Mouse (Mus musculus): Measurements from ENCODE around the gene 4931408C20Rik. TPM values are rescaled to one million over a fixed set of nuclear protein-coding genes. Genes with fewer than 3 reads are reported as not detected.

4931408C20Rik gene
- not detected for polyA plus RNA-seq (2012; fragmentation: generic; extraction: Trizol)

- TF ChIP-seq E2F4 (IDR thresholded peaks at IDR 0.05; ENCODE audit: insufficient read depth) (no peak), REST (IDR thresholded peaks at IDR 0.05; ENCODE audit: insufficient read depth, insufficient read length) (no peak), MYOD1 (IDR thresholded peaks at IDR 0.05; ENCODE audit: control insufficient read depth in 1 of 3, insufficient read length in 2 of 3, low read depth in 2 of 3) (no peak), POLR2AphosphoS2 (IDR thresholded peaks at IDR 0.05; ENCODE audit: insufficient read length, low read depth) (no peak), MAX (IDR thresholded peaks at IDR 0.05; ENCODE audit: low read depth) (no peak), SRF (IDR thresholded peaks at IDR 0.05; ENCODE audit: control insufficient read depth, insufficient read length, low read depth) (no peak), POLR2A (IDR thresholded peaks at IDR 0.05; ENCODE audit: insufficient read length, low read depth) (no peak), TCF3 (IDR thresholded peaks at IDR 0.05; ENCODE audit: insufficient read length, low read depth) (no peak), USF1 (IDR thresholded peaks at IDR 0.05; ENCODE audit: low read depth) (no peak)
- Histone ChIP-seq H3ac (ENCODE audit: control insufficient read depth, insufficient read length) (no peak within 1 kb of the TSS), H3K79me2 (ENCODE audit: control insufficient read depth, insufficient read depth) (no peaks in the 10 kb centered on the region), H3K36me3 (ENCODE audit: control insufficient read depth, insufficient read depth) (no peaks in the 10 kb centered on the region), H3K27me3 (ENCODE audit: control insufficient read depth, insufficient read depth, insufficient read length) (no peaks in the 10 kb centered on the region), H3K4me2 (ENCODE audit: low read depth) (no peak within 1 kb of the TSS), H3K4me3 (no peak within 1 kb of the TSS)
Observed at GRCm38 (mm10) chr1:26686842-26687760, at the start of gene 4931408C20Rik. Gene 4931408C20Rik (minus strand): TSS chr1:26687460.

DNA sequence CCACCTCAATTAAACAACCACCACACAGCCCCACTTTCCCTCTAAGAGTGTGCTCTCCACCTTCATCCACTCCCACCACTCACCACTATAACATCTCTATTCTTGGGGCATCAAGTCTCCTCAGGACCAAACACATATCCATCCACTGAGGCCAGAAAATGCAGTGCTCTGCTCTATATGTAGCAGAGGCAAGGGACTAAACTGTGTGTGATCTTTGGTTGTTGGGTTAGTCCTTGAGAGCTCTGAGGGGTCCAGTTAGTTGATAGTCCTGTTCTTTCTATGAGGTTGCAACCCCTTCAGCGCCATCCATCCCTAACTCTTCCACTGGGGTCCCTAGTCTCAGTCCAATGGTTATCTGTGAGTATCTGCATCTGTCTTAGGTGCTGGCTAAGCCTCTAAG lies 666 bp upstream of the 4931408C20Rik start:
- no peak overlapping the region for H3K4me2 ChIP-seq (ENCODE audit: low read depth)
- no peak overlapping the region for H3K4me3 ChIP-seq
- TF ChIP-seq TCF3 (IDR thresholded peaks at IDR 0.05; ENCODE audit: insufficient read length, low read depth), result no peak
- no peak for TF ChIP-seq MAX (IDR thresholded peaks at IDR 0.05; ENCODE audit: low read depth)
- no peak for TF ChIP-seq POLR2AphosphoS2 (IDR thresholded peaks at IDR 0.05; ENCODE audit: insufficient read length, low read depth)
- no peak overlapping the region for H3ac ChIP-seq (ENCODE audit: control insufficient read depth, insufficient read length)
- no peaks in the 10 kb centered on the region for H3K79me2 ChIP-seq (ENCODE audit: control insufficient read depth, insufficient read depth)
- no peaks in the 10 kb centered on the region for H3K27me3 ChIP-seq (ENCODE audit: control insufficient read depth, insufficient read depth, insufficient read length)
- H3K36me3 ChIP-seq (ENCODE audit: control insufficient read depth, insufficient read depth), result no peaks in the 10 kb centered on the region

DNA sequence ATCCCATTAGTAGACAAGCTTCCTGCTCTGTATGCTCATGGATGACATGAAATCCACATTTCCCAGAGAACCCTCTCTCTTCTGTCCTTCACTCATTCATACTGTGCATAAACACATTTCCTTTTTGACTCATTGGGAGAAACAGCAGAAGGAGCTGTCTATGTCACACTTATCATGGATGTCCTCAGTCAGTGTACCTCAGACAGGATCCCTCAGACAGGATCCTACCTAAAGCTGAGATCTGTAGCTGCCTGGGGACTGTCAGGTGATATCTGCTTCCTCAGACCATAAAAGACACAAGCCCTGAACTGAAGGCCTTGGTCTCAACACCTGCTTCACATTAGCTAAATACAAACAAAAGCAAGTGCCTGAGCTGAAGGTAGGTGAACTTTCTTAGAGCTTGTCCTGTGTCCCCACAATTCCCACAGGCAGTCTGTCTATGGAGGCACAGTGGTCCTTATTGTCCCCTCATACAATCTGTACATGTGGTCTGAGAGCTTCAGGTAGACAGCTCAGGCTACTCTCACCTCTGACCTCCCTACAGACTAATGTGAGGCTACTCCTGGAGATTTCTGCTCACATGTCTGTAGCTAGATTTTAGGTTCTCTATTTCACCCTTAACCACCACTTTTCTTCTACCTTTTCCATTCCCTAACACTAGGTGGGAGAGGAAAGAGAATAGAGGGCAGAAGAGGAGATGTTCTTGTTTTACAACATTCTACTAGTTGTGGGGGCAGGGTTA lies 1.1 kb downstream of the 4931408C20Rik start:
- Histone ChIP-seq H3K4me2 (ENCODE audit: low read depth) (no peak overlapping the region), H3ac (ENCODE audit: control insufficient read depth, insufficient read length) (no peak overlapping the region), H3K4me3 (no peak overlapping the region), H3K36me3 (ENCODE audit: control insufficient read depth, insufficient read depth) (no peaks in the 10 kb centered on the region), H3K27me3 (ENCODE audit: control insufficient read depth, insufficient read depth, insufficient read length) (no peaks in the 10 kb centered on the region), H3K79me2 (ENCODE audit: control insufficient read depth, insufficient read depth) (no peaks in the 10 kb centered on the region)
- no peak for TF ChIP-seq MYOG (IDR thresholded peaks at IDR 0.05; ENCODE audit: control insufficient read depth in 1 of 3, insufficient read depth in 1 of 3, insufficient read length in 2 of 3, low read depth in 2 of 3)
- no peak for TF ChIP-seq SRF (IDR thresholded peaks at IDR 0.05; ENCODE audit: control insufficient read depth, insufficient read length, low read depth)
- TF ChIP-seq USF1 (IDR thresholded peaks at IDR 0.05; ENCODE audit: low read depth), result no peak
- no peak for TF ChIP-seq POLR2A (IDR thresholded peaks at IDR 0.05; ENCODE audit: insufficient read length, low read depth)

GRCm38 (mm10) chr1:26685383-26685782 lies 1.9 kb downstream of the 4931408C20Rik start:
- no peak for TF ChIP-seq MAX (IDR thresholded peaks at IDR 0.05; ENCODE audit: low read depth)
- TF ChIP-seq REST (IDR thresholded peaks at IDR 0.05; ENCODE audit: insufficient read depth, insufficient read length), result no peak
- no peak for TF ChIP-seq POLR2AphosphoS2 (IDR thresholded peaks at IDR 0.05; ENCODE audit: insufficient read length, low read depth)
- no peak for TF ChIP-seq MYOG (IDR thresholded peaks at IDR 0.05; ENCODE audit: control insufficient read depth in 1 of 3, insufficient read depth in 1 of 3, insufficient read length in 2 of 3, low read depth in 2 of 3)
- TF ChIP-seq CEBPB (IDR thresholded peaks at IDR 0.05; ENCODE audit: insufficient read depth, poor library complexity, severe bottlenecking), result no peak
- no peak for TF ChIP-seq SRF (IDR thresholded peaks at IDR 0.05; ENCODE audit: control insufficient read depth, insufficient read length, low read depth)
- no peak for TF ChIP-seq POLR2A (IDR thresholded peaks at IDR 0.05; ENCODE audit: insufficient read length, low read depth)
- no peak for TF ChIP-seq E2F4 (IDR thresholded peaks at IDR 0.05; ENCODE audit: insufficient read depth)
- TF ChIP-seq MYOD1 (IDR thresholded peaks at IDR 0.05; ENCODE audit: control insufficient read depth in 1 of 3, insufficient read length in 2 of 3, low read depth in 2 of 3), result no peak
- TF ChIP-seq TCF3 (IDR thresholded peaks at IDR 0.05; ENCODE audit: insufficient read length, low read depth), result no peak
- TF ChIP-seq TCF12 (IDR thresholded peaks at IDR 0.05; ENCODE audit: insufficient read depth, poor library complexity, severe bottlenecking), result no peak
- no peaks in the 10 kb centered on the region for H3K79me2 ChIP-seq (ENCODE audit: control insufficient read depth, insufficient read depth)
- H3K4me3 ChIP-seq, result no peak overlapping the region
- H3K4me2 ChIP-seq (ENCODE audit: low read depth), result no peak overlapping the region
- H3K27me3 ChIP-seq (ENCODE audit: control insufficient read depth, insufficient read depth, insufficient read length), result no peaks in the 10 kb centered on the region
- H3K36me3 ChIP-seq (ENCODE audit: control insufficient read depth, insufficient read depth), result no peaks in the 10 kb centered on the region
- no peak overlapping the region for H3ac ChIP-seq (ENCODE audit: control insufficient read depth, insufficient read length)
